Mouse (Mus musculus) mouse trophoblast stem cell (cell line): ENCODE results near the gene St3gal6.

Experiments
- in situ Hi-C, 2 experiments: fragments of 300-500 bp; cut with MseI, MboI; formaldehyde crosslinking; loops; 2 replicates in 1 of 2; 3 replicates in 1 of 2; pipeline ENCODE4 v1.15.1; 2025

St3gal6 gene

GRCm38 (mm10) chr16:58523972-58524850 is at the start of gene St3gal6:
St3gal6 (minus strand) TSS chr16:58524243.
- in situ Hi-C loops: no loop called here

GRCm38 (mm10) chr16:58570694-58571264 is 46.7 kb upstream of the St3gal6 start:
- in situ Hi-C loops: no loop called here

- in situ Hi-C loops: no loop called here
These were observed 37.2 kb upstream of the St3gal6 start for GRCm38 (mm10) chr16:58561196-58561595.

- in situ Hi-C loops: no loop called here
These were observed 32.2 kb upstream of the St3gal6 start for GRCm38 (mm10) chr16:58556067-58556830.

- in situ Hi-C loops: no loop called here
These were observed 30.6 kb upstream of the St3gal6 start for GRCm38 (mm10) chr16:58554673-58555072.

GRCm38 (mm10) chr16:58548042-58548441 is 24.0 kb upstream of the St3gal6 start:
- in situ Hi-C loops: no loop called here

GRCm38 (mm10) chr16:58546128-58546527 is 22.1 kb upstream of the St3gal6 start:
- in situ Hi-C loops: no loop called here

GRCm38 (mm10) chr16:58539490-58539889 is 15.4 kb upstream of the St3gal6 start:
- in situ Hi-C loops: no loop called here

GRCm38 (mm10) chr16:58539011-58539410 is 15.0 kb upstream of the St3gal6 start:
- in situ Hi-C loops: no loop called here

- in situ Hi-C loops: no loop called here
These were observed 12.0 kb upstream of the St3gal6 start for GRCm38 (mm10) chr16:58536076-58536475.

GRCm38 (mm10) chr16:58535236-58535635 is 11.2 kb upstream of the St3gal6 start:
- in situ Hi-C loops: no loop called here

- in situ Hi-C loops: no loop called here
These were observed 10.5 kb upstream of the St3gal6 start for GRCm38 (mm10) chr16:58534245-58535142.

GRCm38 (mm10) chr16:58533742-58534141 is 9.7 kb upstream of the St3gal6 start:
- in situ Hi-C loops: no loop called here

GRCm38 (mm10) chr16:58533254-58533653 is 9.2 kb upstream of the St3gal6 start:
- in situ Hi-C loops: no loop called here

GRCm38 (mm10) chr16:58532511-58532910 is 8.5 kb upstream of the St3gal6 start:
- in situ Hi-C loops: no loop called here

- in situ Hi-C loops: no loop called here
These were observed 3.8 kb upstream of the St3gal6 start for GRCm38 (mm10) chr16:58527817-58528216.

- in situ Hi-C loops: no loop called here
These were observed 2.7 kb upstream of the St3gal6 start for GRCm38 (mm10) chr16:58526729-58527128.

GRCm38 (mm10) chr16:58525832-58526231 is 1.8 kb upstream of the St3gal6 start:
- in situ Hi-C loops: no loop called here

- in situ Hi-C loops: no loop called here
These were observed 791 bp downstream of the St3gal6 start for GRCm38 (mm10) chr16:58523044-58523859.

- in situ Hi-C loops: no loop called here
These were observed 1.4 kb downstream of the St3gal6 start for GRCm38 (mm10) chr16:58522677-58523043.
